In genomic region chr2:117455021-117455739, GRCm38 (mm10) we compare ENCODE assay signal across 10 mouse cellular contexts.
A peak's percentile ranks its signal among the peaks of the same experiment; 100 is the strongest.
DNase-seq lines count a peak whose midpoint lies in the region; ATAC-seq and TF ChIP-seq lines count a peak whose summit lies in the region.
"Had no signal": no experiment of that assay in that cellular context is flagged by ENCODE, and none has a peak within 500 bp of the region (broad histone marks: within the 10 kb centered on the region; RNA-seq: fewer than 3 reads in every experiment).

No protein-coding gene starts in this region.

- no peak overlapping the region for H3K4me3 ChIP-seq in forebrain, embryonic 14.5 days (ENCODE audit: low read depth, low read length)
- H3K4me3 ChIP-seq in forebrain, embryonic 11.5 days (ENCODE audit: low read depth, low read length), result no peak overlapping the region
- H3K4me3 ChIP-seq in left cerebral cortex, adult 2 months, result no peak overlapping the region
- H3K4me3 ChIP-seq in midbrain, embryonic 16.5 days (ENCODE audit: low read depth, low read length), result no peak overlapping the region

- TF ChIP-seq POLR2A in brain, embryonic 14.5 days (IDR thresholded peaks at IDR 0.05; ENCODE audit: borderline replicate concordance, extremely low read depth, insufficient read depth, insufficient read length, poor library complexity, severe bottlenecking), result no peak

- H3K27ac ChIP-seq in forebrain, embryonic 14.5 days (ENCODE audit: low read depth, low read length), result no peak overlapping the region
- no peak overlapping the region for H3K27ac ChIP-seq in forebrain, embryonic 11.5 days (ENCODE audit: low read depth, low read length)
- no peak overlapping the region for H3K27ac ChIP-seq in left cerebral cortex, adult 2 months
- H3K27ac ChIP-seq in midbrain, embryonic 16.5 days (ENCODE audit: low read length), result no peak overlapping the region

- H3K36me3 ChIP-seq in forebrain, embryonic 14.5 days (ENCODE audit: control insufficient read depth, insufficient read depth, low read length), result no peaks in the 10 kb centered on the region
- no peaks in the 10 kb centered on the region for H3K36me3 ChIP-seq in forebrain, embryonic 11.5 days (ENCODE audit: control insufficient read depth, insufficient read depth, low read length)
- H3K36me3 ChIP-seq in midbrain, embryonic 16.5 days (ENCODE audit: control insufficient read depth, insufficient read depth, low read length), result no peaks in the 10 kb centered on the region

- no peak overlapping the region for H3K4me2 ChIP-seq in forebrain, embryonic 14.5 days (ENCODE audit: low read length)
- H3K4me2 ChIP-seq in forebrain, embryonic 11.5 days (ENCODE audit: low read depth, low read length, severe bottlenecking), result no peak overlapping the region
- H3K4me2 ChIP-seq in midbrain, embryonic 16.5 days (ENCODE audit: low read length), result no peak overlapping the region
- H3K4me2 ChIP-seq: heart, embryonic 11.5 days had no signal

- no peak overlapping the region for H3K9ac ChIP-seq in forebrain, embryonic 14.5 days (ENCODE audit: low read length)
- no peak overlapping the region for H3K9ac ChIP-seq in forebrain, embryonic 11.5 days (ENCODE audit: low read length)
- no peak overlapping the region for H3K9ac ChIP-seq in midbrain, embryonic 16.5 days (ENCODE audit: low read depth, low read length)

- ATAC-seq in forebrain, embryonic 14.5 days, result no peak
- ATAC-seq in forebrain, embryonic 11.5 days (replicated peaks; ENCODE audit: low FRiP score), result no peak
- peak; percentile 71; the same call in 1 of the 2 replicates for ATAC-seq in midbrain, embryonic 16.5 days
- ATAC-seq in megakaryocyte, adult 5-6 weeks (ENCODE audit: poor library complexity, severe bottlenecking), result no peak

- no peaks in the 10 kb centered on the region for H3K27me3 ChIP-seq in forebrain, embryonic 14.5 days (replicated peaks; ENCODE audit: control insufficient read depth, insufficient read depth, low read length)
- no peaks in the 10 kb centered on the region for H3K27me3 ChIP-seq in forebrain, embryonic 11.5 days (ENCODE audit: control insufficient read depth, insufficient read depth, low read length)
- H3K27me3 ChIP-seq in midbrain, embryonic 16.5 days (ENCODE audit: control insufficient read depth, insufficient read depth, low read depth, low read length), result no peaks in the 10 kb centered on the region

- 73% methylated on average over 4 of the region's 4 CpGs for WGBS in forebrain, embryonic 14.5 days
- 76% methylated on average over 4 of the region's 4 CpGs for WGBS in forebrain, embryonic 11.5 days
- 57% methylated on average over 4 of the region's 4 CpGs for WGBS in midbrain, embryonic 16.5 days

- DNase-seq in forebrain, embryonic 14.5 days (ENCODE audit: low spot score), result peak; percentile 58
- DNase-seq in forebrain, embryonic 11.5 days (ENCODE audit: low spot score), result no peak
- DNase-seq in left cerebral cortex, adult 2 months (ENCODE audit: extremely low spot score in 1 of 2, low spot score in 2 of 2), result no peak
- DNase-seq in left cerebral cortex, adult 11 months (ENCODE audit: low spot score), result no peak
- peak; percentile 73 for DNase-seq in brain, embryonic 14.5 days (ENCODE audit: low read depth)
- no peak for DNase-seq in adrenal gland, adult 8-10 months
- DNase-seq: kidney, adult 8-10 months had no signal

- H3K9me3 ChIP-seq in forebrain, embryonic 14.5 days (replicated peaks; ENCODE audit: control insufficient read depth, low read length), result no peaks in the 10 kb centered on the region
- H3K9me3 ChIP-seq in forebrain, embryonic 11.5 days (ENCODE audit: control insufficient read depth, low read length), result no peaks in the 10 kb centered on the region
- H3K9me3 ChIP-seq in midbrain, embryonic 16.5 days (replicated peaks; ENCODE audit: control insufficient read depth, low read length, poor library complexity, severe bottlenecking), result no peaks in the 10 kb centered on the region

- peak; percentile 40 for TF ChIP-seq CTCF in left cerebral cortex, adult 2 months (IDR thresholded peaks at IDR 0.05)
- peak; percentile 57; the same call in 1 of the 2 replicates for TF ChIP-seq CTCF in brain, embryonic 14.5 days (IDR thresholded peaks at IDR 0.05; ENCODE audit: borderline replicate concordance, extremely low read depth, insufficient read depth, insufficient read length)

- H3K4me1 ChIP-seq in forebrain, embryonic 14.5 days (ENCODE audit: control insufficient read depth, insufficient read depth, low read length), result peaks cover 5% of the 10 kb centered on the region; the same call in 1 of the 2 replicates
- 0 out of 2 replicates have a peak, but pooled peaks cover 4% of the 10 kb centered on the region for H3K4me1 ChIP-seq in forebrain, embryonic 11.5 days (replicated peaks; ENCODE audit: control insufficient read depth, insufficient read depth, low read length)
- H3K4me1 ChIP-seq in midbrain, embryonic 16.5 days (ENCODE audit: control insufficient read depth, insufficient read depth, low read length), result peaks cover 6% of the 10 kb centered on the region

- intact Hi-C loops in left cerebral cortex, adult 2 months (cut with DNase I), result loop anchor here (5.0 to 10.0 kb wide), 2 partner anchors 660 to 792 kb away; partner anchors contain the start of gene Thbs1

Comparison
In these comparisons a context has a peak if more than half of its experiments do, and no peak if none do; other contexts are left out.
1. DNase-seq: peak in forebrain, embryonic 14.5 days (single experiment) and brain, embryonic 14.5 days (single experiment); none in forebrain, embryonic 11.5 days (single experiment), left cerebral cortex, adult 2 months (0 of 2), left cerebral cortex, adult 11 months (single experiment) and adrenal gland, adult 8-10 months (single experiment).